Mouse (Mus musculus) stomach, postnatal 0 days (tissue): Measurements from ENCODE around the gene Sh3pxd2a. TPM values are rescaled to one million over a fixed set of nuclear protein-coding genes. Genes with fewer than 3 reads are reported as not detected.

Experiments
- ATAC-seq: fragments of 200-750 bp; cut with Nextera tagmentation; 2 replicates; pipeline ENCODE4 v1.8.0; 2017; ENCODE audit not compliant: low FRiP score, low TSS enrichment
- DNase-seq: peaks from one replicate; pipeline ENCODE4 v3.0.0-alpha.2; 2016; ENCODE audit warnings: low spot score
- H3K27ac ChIP-seq: fragments of 300-500 bp; sonication (generic); replicated peaks from 2 replicates; pipeline ENCODE4 v1.5.1; 2014; ENCODE audit warnings: mild to moderate bottlenecking, control low read depth
- H3K27me3 ChIP-seq: fragments of 300-500 bp; sonication (generic); 2 replicates; pipeline ENCODE4 v1.6.1; 2014; ENCODE audit warnings: low read length; ENCODE audit not compliant: control insufficient read depth, insufficient read depth
- H3K36me3 ChIP-seq: fragments of 300-500 bp; sonication (generic); 2 replicates; pipeline ENCODE4 v1.6.1; 2014; ENCODE audit warnings: low read length, mixed read lengths; ENCODE audit not compliant: control insufficient read depth, insufficient read depth
- H3K4me1 ChIP-seq: fragments of 300-500 bp; sonication (generic); replicated peaks from 2 replicates; pipeline ENCODE4 v1.6.1; 2014; ENCODE audit warnings: antibody characterized with exemption; ENCODE audit not compliant: control insufficient read depth, insufficient read depth
- H3K4me2 ChIP-seq: fragments of 300-500 bp; sonication (generic); replicated peaks from 2 replicates; pipeline ENCODE4 v1.6.1; 2014; ENCODE audit warnings: low read depth, mild to moderate bottlenecking, control low read depth, moderate library complexity
- H3K4me3 ChIP-seq: fragments of 300-500 bp; sonication (generic); 2 replicates; pipeline ENCODE4 v1.5.1; 2014; ENCODE audit warnings: low read depth, low read length, control low read depth
- H3K9ac ChIP-seq: fragments of 300-500 bp; sonication (generic); 2 replicates; pipeline ENCODE4 v1.6.1; 2014; ENCODE audit warnings: mild to moderate bottlenecking, low read length, control low read depth, mixed read lengths
- H3K9me3 ChIP-seq: fragments of 300-500 bp; sonication (generic); 2 replicates; pipeline ENCODE4 v1.6.1; 2016; ENCODE audit warnings: low read length; ENCODE audit not compliant: control insufficient read depth
- CTCF ChIP-seq: IDR thresholded peaks from 2 replicates; pipeline ENCODE4 v1.5.1; 2016; ENCODE audit warnings: antibody characterized with exemption, low read depth, mild to moderate bottlenecking, moderate library complexity
- EP300 ChIP-seq: optimal IDR thresholded peaks from 2 replicates; pipeline ENCODE3; 2016; ENCODE audit warnings: antibody characterized with exemption
- WGBS: fragments of 180-500 bp; shearing (Covaris S2); extraction: QIAGEN DNeasy Blood & Tissue Kit; methylation state at CpG from one replicate; pipeline ENCODE4 v1.1.7; 2014; 5-methylcytosine and 5-hydroxymethylcytosine counted together
- polyA plus RNA-seq: library from polyadenylated mRNA; unstranded; fragments of >200 nt; fragmentation: Nextera tagmentation; extraction: Ambion mirVana; gene quantifications from 2 replicates; pipeline ENCODE4 v1.2.1, GENCODE M21; 2015

The Sh3pxd2a gene
- polyA plus RNA-seq, 1 experiment from 2014 or later = 3.7 TPM

DNA sequence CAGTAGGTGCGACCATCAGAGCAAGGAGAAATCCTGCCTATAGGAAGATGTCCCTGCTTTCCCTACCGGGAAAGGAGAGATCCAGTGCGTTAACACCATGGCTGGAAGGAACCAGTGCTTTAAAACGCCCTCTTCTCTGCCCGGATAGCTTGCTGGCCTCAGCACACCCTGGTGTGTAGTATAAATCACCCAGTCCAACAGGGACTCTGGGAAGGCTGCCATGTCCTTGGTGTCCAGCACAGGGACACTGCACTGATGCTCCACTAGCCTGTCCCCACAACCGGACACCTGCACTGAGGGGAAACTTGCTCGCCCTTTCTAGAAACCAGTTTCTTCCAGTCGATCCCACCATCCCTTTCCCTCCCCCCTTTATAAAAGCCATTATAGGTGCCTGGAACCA, 28.0 kb downstream of the Sh3pxd2a start:
- no peak overlapping the region for H3K27ac ChIP-seq
- no peak for ATAC-seq
- 87% methylated on average over 8 of the region's 8 CpGs for WGBS
- no peak for DNase-seq
- TF ChIP-seq EP300 (no peak), CTCF (no peak)
- H3K9me3 ChIP-seq = no peaks in the 10 kb centered on the region
- H3K9ac ChIP-seq = no peak overlapping the region
- no peak overlapping the region for H3K4me3 ChIP-seq
- H3K36me3 ChIP-seq = no peaks in the 10 kb centered on the region
- no peaks in the 10 kb centered on the region for H3K27me3 ChIP-seq
- H3K4me1 ChIP-seq = peaks cover 7% of the 10 kb centered on the region
- no peak overlapping the region for H3K4me2 ChIP-seq

GRCm38 (mm10) chr19:47434655-47435054, 29.5 kb downstream of the Sh3pxd2a start:
- H3K4me3 ChIP-seq = no peak overlapping the region
- no peaks in the 10 kb centered on the region for H3K27me3 ChIP-seq
- DNase-seq (no peak), ATAC-seq (no peak)
- H3K27ac ChIP-seq = no peak overlapping the region
- H3K4me2 ChIP-seq = no peak overlapping the region
- peaks cover 9% of the 10 kb centered on the region for H3K4me1 ChIP-seq
- no peaks in the 10 kb centered on the region for H3K9me3 ChIP-seq
- no peak for TF ChIP-seq CTCF
- no peak for TF ChIP-seq EP300
- WGBS = 95% methylated on average over 14 of the region's 14 CpGs
- no peaks in the 10 kb centered on the region for H3K36me3 ChIP-seq
- no peak overlapping the region for H3K9ac ChIP-seq

GRCm38 (mm10) chr19:47432339-47432738, 31.9 kb downstream of the Sh3pxd2a start:
- Histone ChIP-seq H3K4me3 (no peak overlapping the region), H3K4me2 (no peak overlapping the region), H3K27me3 (no peaks in the 10 kb centered on the region), H3K27ac (peak overlapping the region; percentile 53; the same call in 1 of the 2 replicates), H3K4me1 (peaks cover 13% of the 10 kb centered on the region; the same call in 1 of the 2 replicates), H3K9ac (no peak overlapping the region), H3K36me3 (no peaks in the 10 kb centered on the region), H3K9me3 (no peaks in the 10 kb centered on the region)
- TF ChIP-seq EP300 (no peak), CTCF (no peak)
- 39% methylated on average over 10 of the region's 10 CpGs for WGBS
- ATAC-seq (peak; percentile 89), DNase-seq (peak; percentile 82)

- Histone ChIP-seq H3K4me1 (peaks cover 13% of the 10 kb centered on the region; the same call in 1 of the 2 replicates), H3K9ac (no peak overlapping the region), H3K36me3 (no peaks in the 10 kb centered on the region), H3K27me3 (no peaks in the 10 kb centered on the region), H3K4me2 (no peak overlapping the region), H3K27ac (peak overlapping the region; percentile 53), H3K9me3 (no peaks in the 10 kb centered on the region), H3K4me3 (no peak overlapping the region)
- WGBS = 52% methylated on average over 11 of the region's 11 CpGs
- TF ChIP-seq CTCF (no peak), EP300 (no peak)
- ATAC-seq (peak; percentile 35), DNase-seq (no peak)
These were observed 32.8 kb downstream of the Sh3pxd2a start for GRCm38 (mm10) chr19:47431189-47431931.

- H3K9ac ChIP-seq = no peak overlapping the region
- no peak for TF ChIP-seq CTCF
- no peak for TF ChIP-seq EP300
- H3K4me2 ChIP-seq = no peak overlapping the region
- peak; percentile 41 for DNase-seq
- no peak overlapping the region for H3K27ac ChIP-seq
- H3K4me1 ChIP-seq = peaks cover 13% of the 10 kb centered on the region; the same call in 1 of the 2 replicates
- H3K4me3 ChIP-seq = no peak overlapping the region
- no peaks in the 10 kb centered on the region for H3K36me3 ChIP-seq
- H3K9me3 ChIP-seq = no peaks in the 10 kb centered on the region
- ATAC-seq = peak; percentile 36; the same call in 1 of the 2 replicates
- 69% methylated on average over 2 of the region's 2 CpGs for WGBS
- H3K27me3 ChIP-seq = no peaks in the 10 kb centered on the region
These were observed 34.0 kb downstream of the Sh3pxd2a start for GRCm38 (mm10) chr19:47430160-47430559.

DNA sequence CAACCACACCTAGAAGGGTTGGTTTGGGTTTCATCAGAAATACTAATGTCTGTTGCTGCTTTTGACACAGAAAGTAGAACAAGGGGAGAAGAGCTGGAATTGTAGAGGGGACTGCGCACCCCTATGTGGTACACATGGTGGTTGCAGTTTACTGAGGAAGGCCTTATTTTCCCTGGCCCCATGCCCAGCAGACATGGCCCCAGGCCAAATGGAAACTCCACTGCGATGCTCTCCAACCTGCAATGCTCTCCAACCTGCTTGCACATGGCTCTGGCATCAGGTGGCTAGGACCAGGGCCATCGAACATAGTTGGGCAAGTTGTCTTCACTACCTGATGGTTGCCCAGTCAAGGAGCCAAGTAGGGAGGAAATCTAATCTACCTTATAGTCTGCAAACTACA, 35.0 kb downstream of the Sh3pxd2a start:
- Histone ChIP-seq H3K9me3 (no peaks in the 10 kb centered on the region), H3K27ac (no peak overlapping the region), H3K36me3 (no peaks in the 10 kb centered on the region), H3K9ac (no peak overlapping the region), H3K4me3 (no peak overlapping the region), H3K4me2 (no peak overlapping the region), H3K27me3 (no peaks in the 10 kb centered on the region), H3K4me1 (peaks cover 13% of the 10 kb centered on the region; the same call in 1 of the 2 replicates)
- ATAC-seq (no peak), DNase-seq (no peak)
- WGBS = 63% methylated on average over 3 of the region's 3 CpGs
- TF ChIP-seq CTCF = no peak
- no peak for TF ChIP-seq EP300
